Mouse (Mus musculus) left cerebral cortex, adult 8-10 months (tissue): Measurements from ENCODE around the gene Gm11236. TPM values are rescaled to one million over a fixed set of nuclear protein-coding genes. Genes with fewer than 3 reads are reported as not detected.
"Not testable (repeated sequence)": the region's sequence is repeated elsewhere in the genome, so short reads cannot be mapped to it uniquely, and the experiment has no call there.

Experiments used
- DNase-seq, 2 experiments: peaks; one replicate each; pipeline ENCODE4 v3.0.0; 2022; ENCODE audit warnings: low spot score in 2 of 2
- total RNA-seq, 4 experiments: library from RNA; stranded (reverse); gene quantifications; 2 replicates each; pipeline ENCODE4 v1.2.4; 2022

Gm11236 gene
- not detected for total RNA-seq

DNA sequence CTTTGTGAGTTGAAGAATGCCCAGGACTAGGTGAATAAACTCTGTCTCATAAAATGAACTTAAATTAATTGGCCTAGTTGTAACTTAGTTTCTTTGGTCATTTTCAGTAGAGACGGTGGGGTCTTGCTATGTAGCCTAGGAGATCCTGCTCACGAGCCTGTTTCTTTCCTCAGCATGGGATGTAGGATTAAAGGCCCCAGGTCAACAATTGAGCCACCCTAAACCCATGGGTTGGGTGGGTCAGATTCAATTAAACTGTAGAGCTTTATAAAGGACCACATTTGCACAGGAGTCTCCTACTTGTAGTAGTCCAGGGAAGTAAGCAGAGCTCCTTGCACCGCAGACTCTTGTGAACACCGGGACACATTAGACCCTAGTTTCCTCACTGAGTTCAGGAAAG lies at the start of gene Gm11236:
TSS of gene Gm11236 (plus strand) at position 301 of the 400 bp plus-strand sequence.
- not testable (repeated sequence) for DNase-seq

DNA sequence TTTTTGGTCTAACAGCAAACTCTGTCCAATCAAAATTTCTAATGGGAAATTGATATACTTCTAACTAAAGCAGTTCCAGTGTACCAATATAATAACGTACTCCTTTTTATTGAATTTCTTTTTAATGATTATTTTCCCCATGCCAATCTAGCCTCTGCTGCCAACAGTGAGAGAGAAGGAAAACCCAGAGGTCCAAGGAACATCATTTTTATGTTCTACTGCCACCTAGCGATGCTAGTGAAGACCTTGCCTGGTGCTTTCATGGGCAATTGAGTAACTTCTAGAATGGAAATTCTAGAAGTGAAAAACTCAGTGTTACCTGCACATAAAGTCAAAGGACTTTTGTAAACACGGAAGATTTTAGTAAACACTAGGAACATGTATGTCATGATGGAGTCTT lies 38.7 kb upstream of the Gm11236 start:
- DNase-seq: no peak

DNA sequence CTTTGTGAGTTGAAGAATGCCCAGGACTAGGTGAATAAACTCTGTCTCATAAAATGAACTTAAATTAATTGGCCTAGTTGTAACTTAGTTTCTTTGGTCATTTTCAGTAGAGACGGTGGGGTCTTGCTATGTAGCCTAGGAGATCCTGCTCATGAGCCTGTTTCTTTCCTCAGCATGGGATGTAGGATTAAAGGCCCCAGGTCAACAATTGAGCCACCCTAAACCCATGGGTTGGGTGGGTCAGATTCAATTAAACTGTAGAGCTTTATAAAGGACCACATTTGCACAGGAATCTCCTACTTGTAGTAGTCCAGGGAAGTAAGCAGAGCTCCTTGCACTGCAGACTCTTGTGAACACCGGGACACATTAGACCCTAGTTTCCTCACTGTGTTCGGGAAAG lies 30.3 kb upstream of the Gm11236 start, which contains the start of gene Gm11238:
TSS of gene Gm11238 (plus strand) at position 301 of the 400 bp plus-strand sequence.
- DNase-seq: not testable (repeated sequence)

DNA sequence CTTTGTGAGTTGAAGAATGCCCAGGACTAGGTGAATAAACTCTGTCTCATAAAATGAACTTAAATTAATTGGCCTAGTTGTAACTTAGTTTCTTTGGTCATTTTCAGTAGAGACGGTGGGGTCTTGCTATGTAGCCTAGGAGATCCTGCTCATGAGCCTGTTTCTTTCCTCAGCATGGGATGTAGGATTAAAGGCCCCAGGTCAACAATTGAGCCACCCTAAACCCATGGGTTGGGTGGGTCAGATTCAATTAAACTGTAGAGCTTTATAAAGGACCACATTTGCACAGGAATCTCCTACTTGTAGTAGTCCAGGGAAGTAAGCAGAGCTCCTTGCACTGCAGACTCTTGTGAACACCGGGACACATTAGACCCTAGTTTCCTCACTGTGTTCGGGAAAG lies 15.2 kb upstream of the Gm11236 start, which contains the start of gene Gm11237:
TSS of gene Gm11237 (plus strand) at position 301 of the 400 bp plus-strand sequence.
- not testable (repeated sequence) for DNase-seq

DNA sequence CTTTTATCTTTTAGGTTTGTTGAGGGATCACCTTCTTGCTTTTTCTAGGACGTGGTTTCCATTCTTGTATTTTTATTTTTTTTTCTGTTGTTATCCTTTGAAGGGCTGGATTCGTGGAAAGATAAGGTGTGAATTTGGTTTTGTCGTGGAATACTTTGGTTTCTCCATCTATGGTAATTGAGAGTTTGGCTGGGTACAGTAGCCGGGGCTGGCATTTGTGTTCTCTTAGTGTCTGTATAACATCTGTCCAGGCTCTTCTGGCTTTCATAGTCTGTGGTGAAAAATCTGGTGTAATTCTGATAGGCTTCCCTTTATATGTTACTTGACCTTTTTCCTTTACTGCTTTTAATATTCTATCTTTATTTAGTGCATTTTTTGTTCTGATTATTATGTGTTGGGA lies 23.9 kb downstream of the Gm11236 start:
- DNase-seq: not testable (repeated sequence)

DNA sequence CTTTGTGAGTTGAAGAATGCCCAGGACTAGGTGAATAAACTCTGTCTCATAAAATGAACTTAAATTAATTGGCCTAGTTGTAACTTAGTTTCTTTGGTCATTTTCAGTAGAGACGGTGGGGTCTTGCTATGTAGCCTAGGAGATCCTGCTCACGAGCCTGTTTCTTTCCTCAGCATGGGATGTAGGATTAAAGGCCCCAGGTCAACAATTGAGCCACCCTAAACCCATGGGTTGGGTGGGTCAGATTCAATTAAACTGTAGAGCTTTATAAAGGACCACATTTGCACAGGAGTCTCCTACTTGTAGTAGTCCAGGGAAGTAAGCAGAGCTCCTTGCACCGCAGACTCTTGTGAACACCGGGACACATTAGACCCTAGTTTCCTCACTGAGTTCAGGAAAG lies 30.1 kb downstream of the Gm11236 start, which contains the start of gene Gm11239:
TSS of gene Gm11239 (plus strand) at position 301 of the 400 bp plus-strand sequence.
- not testable (repeated sequence) for DNase-seq

DNA sequence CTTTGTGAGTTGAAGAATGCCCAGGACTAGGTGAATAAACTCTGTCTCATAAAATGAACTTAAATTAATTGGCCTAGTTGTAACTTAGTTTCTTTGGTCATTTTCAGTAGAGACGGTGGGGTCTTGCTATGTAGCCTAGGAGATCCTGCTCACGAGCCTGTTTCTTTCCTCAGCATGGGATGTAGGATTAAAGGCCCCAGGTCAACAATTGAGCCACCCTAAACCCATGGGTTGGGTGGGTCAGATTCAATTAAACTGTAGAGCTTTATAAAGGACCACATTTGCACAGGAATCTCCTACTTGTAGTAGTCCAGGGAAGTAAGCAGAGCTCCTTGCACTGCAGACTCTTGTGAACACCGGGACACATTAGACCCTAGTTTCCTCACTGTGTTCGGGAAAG lies 45.3 kb downstream of the Gm11236 start, which contains the start of gene Gm428:
TSS of gene Gm428 (plus strand) at position 301 of the 400 bp plus-strand sequence.
- not testable (repeated sequence) for DNase-seq

Other genes with a start within 250 kb of the Gm11236 start
- not detected for gene Gm11487, start 233.0 kb upstream of the Gm11236 start, total RNA-seq
- gene Gm11238, start 30.2 kb upstream of the Gm11236 start, total RNA-seq: not detected
- gene Gm11237, start 15.1 kb upstream of the Gm11236 start, total RNA-seq: not detected
- not detected for gene Gm11239, start 30.2 kb downstream of the Gm11236 start, total RNA-seq
- not detected for gene Gm428, start 45.4 kb downstream of the Gm11236 start, total RNA-seq
- under 1 TPM in 1 of 4 experiments, not detected in 3; 0.07 TPM for gene Rasef, start 152.9 kb downstream of the Gm11236 start, total RNA-seq
- not detected for gene Gm11758, start 238.1 kb downstream of the Gm11236 start, total RNA-seq